Comparison of ENCODE assay signal across 8 mouse cellular contexts in genomic region chr6:89360709-89361417, GRCm38 (mm10). TPM values are rescaled to one million over a fixed set of nuclear protein-coding genes. Genes with fewer than 3 reads are reported as not detected.
DNase-seq lines count a peak whose midpoint lies in the region; ATAC-seq and TF ChIP-seq lines count a peak whose summit lies in the region.

No protein-coding gene starts in this region.

- no peaks in the 10 kb centered on the region for H3K36me3 ChIP-seq in liver, adult 2 months (ENCODE audit: control insufficient read depth, insufficient read depth, low read length)
- peaks cover 14% of the 10 kb centered on the region for H3K36me3 ChIP-seq in embryonic facial prominence, embryonic 12.5 days
- peaks cover 7% of the 10 kb centered on the region; the same call in 1 of the 2 replicates for H3K36me3 ChIP-seq in intestine, postnatal 0 days (ENCODE audit: control insufficient read depth, insufficient read depth)
- peaks cover 7% of the 10 kb centered on the region; the same call in 1 of the 2 replicates for H3K36me3 ChIP-seq in neural tube, embryonic 15.5 days

- H3K4me1 ChIP-seq in liver, adult 2 months (ENCODE audit: control insufficient read depth, insufficient read depth, low read length) = peaks cover 7% of the 10 kb centered on the region; the same call in 1 of the 2 replicates
- H3K4me1 ChIP-seq in embryonic facial prominence, embryonic 12.5 days = peaks cover 33% of the 10 kb centered on the region
- peaks cover 11% of the 10 kb centered on the region; the same call in 1 of the 2 replicates for H3K4me1 ChIP-seq in intestine, postnatal 0 days (replicated peaks; ENCODE audit: control insufficient read depth, insufficient read depth, low read length)
- peaks cover 57% of the 10 kb centered on the region for H3K4me1 ChIP-seq in neural tube, embryonic 15.5 days

- 72% methylated on average over 8 of the region's 8 CpGs for WGBS in liver, adult 2 months
- WGBS in embryonic facial prominence, embryonic 12.5 days = 51% methylated on average over 8 of the region's 8 CpGs
- WGBS in intestine, postnatal 0 days = 51% methylated on average over 8 of the region's 8 CpGs
- 40% methylated on average over 8 of the region's 8 CpGs for WGBS in neural tube, embryonic 15.5 days

- peak overlapping the region; percentile 91 for H3K4me3 ChIP-seq in liver, adult 2 months (ENCODE audit: insufficient read depth, low read depth, low read length)
- peak overlapping the region; percentile 98 for H3K4me3 ChIP-seq in embryonic facial prominence, embryonic 12.5 days
- peak overlapping the region; percentile 91 for H3K4me3 ChIP-seq in intestine, postnatal 0 days (ENCODE audit: low read depth, low read length)
- peak overlapping the region; percentile 93 for H3K4me3 ChIP-seq in neural tube, embryonic 15.5 days (replicated peaks)

- no peaks in the 10 kb centered on the region for H3K27me3 ChIP-seq in liver, adult 2 months (ENCODE audit: control insufficient read depth, insufficient read depth, low read length)
- peaks cover 11% of the 10 kb centered on the region; the same call in 1 of the 2 replicates for H3K27me3 ChIP-seq in embryonic facial prominence, embryonic 12.5 days
- H3K27me3 ChIP-seq in intestine, postnatal 0 days (replicated peaks; ENCODE audit: control insufficient read depth, insufficient read depth, low read length) = no peaks in the 10 kb centered on the region; the same call in 1 of the 2 replicates
- peaks cover 6% of the 10 kb centered on the region; the same call in 1 of the 2 replicates for H3K27me3 ChIP-seq in neural tube, embryonic 15.5 days (replicated peaks)

- peaks cover 26% of the 10 kb centered on the region for H3K79me2 ChIP-seq in liver, adult 2 months (ENCODE audit: control insufficient read depth, insufficient read depth, low read length)

- no peak for TF ChIP-seq POLR2A in liver, adult 2 months (IDR thresholded peaks at IDR 0.05; ENCODE audit: extremely low read depth, insufficient read depth, low read length)

- TF ChIP-seq CTCF in liver, adult 2 months (IDR thresholded peaks at IDR 0.05; ENCODE audit: low read depth, low read length) = no peak
- 0 out of 2 replicates have a peak, but pooled peaks have one; percentile 24 for TF ChIP-seq CTCF in intestine, postnatal 0 days (IDR thresholded peaks at IDR 0.05; ENCODE audit: low read depth)

- DNase-seq in liver, adult 2 months (ENCODE audit: extremely low read depth, low read depth, low spot score) = no peak
- no peak for DNase-seq in liver
- no peak for DNase-seq in right cerebral cortex, postnatal 25 days
- DNase-seq in thymus, postnatal 14 days = no peak
- no peak for DNase-seq in lung, postnatal 14 days

- no peaks in the 10 kb centered on the region for H3K9me3 ChIP-seq in embryonic facial prominence, embryonic 12.5 days
- no peaks in the 10 kb centered on the region for H3K9me3 ChIP-seq in intestine, postnatal 0 days (ENCODE audit: control insufficient read depth)
- H3K9me3 ChIP-seq in neural tube, embryonic 15.5 days (replicated peaks) = no peaks in the 10 kb centered on the region

- peak overlapping the region; percentile 94 for H3K4me2 ChIP-seq in embryonic facial prominence, embryonic 12.5 days (replicated peaks)
- H3K4me2 ChIP-seq in intestine, postnatal 0 days (replicated peaks; ENCODE audit: low read depth) = peak overlapping the region; percentile 98
- H3K4me2 ChIP-seq in neural tube, embryonic 15.5 days = peak overlapping the region; percentile 98

- peak overlapping the region; percentile 94 for H3K9ac ChIP-seq in liver, adult 2 months (ENCODE audit: low read depth, low read length)
- H3K9ac ChIP-seq in embryonic facial prominence, embryonic 12.5 days = peak overlapping the region; percentile 98
- peak overlapping the region; percentile 87 for H3K9ac ChIP-seq in intestine, postnatal 0 days (ENCODE audit: low read depth, low read length)
- H3K9ac ChIP-seq in neural tube, embryonic 15.5 days (replicated peaks) = peak overlapping the region; percentile 94

- H3K27ac ChIP-seq in liver, adult 2 months (replicated peaks; ENCODE audit: insufficient read depth, low read depth, low read length) = no peak overlapping the region
- H3K27ac ChIP-seq in embryonic facial prominence, embryonic 12.5 days = no peak overlapping the region
- H3K27ac ChIP-seq in intestine, postnatal 0 days (ENCODE audit: low read depth, low read length) = no peak overlapping the region
- H3K27ac ChIP-seq in neural tube, embryonic 15.5 days (replicated peaks) = peak overlapping the region; percentile 87; the same call in 1 of the 2 replicates

- no peak for ATAC-seq in embryonic facial prominence, embryonic 12.5 days (ENCODE audit: insufficient number of reproducible peaks, insufficient read depth, low FRiP score, low TSS enrichment)
- ATAC-seq in intestine, postnatal 0 days = no peak
- peak; percentile 8 for ATAC-seq in neural tube, embryonic 15.5 days (ENCODE audit: low FRiP score)

RNA-seq across cellular contexts. Expression of gene Plxna1, which starts 1.6 kb away (rescaled TPM):
- 2.6 and 4.6 TPM in 2 replicates for total RNA-seq in liver, adult 2 months (2014; rRNA removed)
- polyA plus RNA-seq in liver, adult 2 months (2012; rRNA removed) = 5.7 and 6.5 TPM in 2 replicates
- polyA plus RNA-seq in embryonic facial prominence, embryonic 12.5 days (2016; fragmentation: Nextera tagmentation; extraction: Ambion mirVana) = 35.0 and 37.1 TPM in 2 replicates
- polyA plus RNA-seq in intestine, postnatal 0 days (2015; fragmentation: Nextera tagmentation; extraction: Ambion mirVana) = 8.7 and 9.2 TPM in 2 replicates
- 34.8 and 36.4 TPM in 2 replicates for polyA plus RNA-seq in neural tube, embryonic 15.5 days (2015; fragmentation: Nextera tagmentation; extraction: Ambion mirVana)
